In genomic region chr6:90836749-90837148, GRCm38 (mm10) we compare ENCODE assay signal across 28 mouse cellular contexts.
"Had no signal": no experiment of that assay in that cellular context is flagged by ENCODE, and none has a peak within 500 bp of the region (broad histone marks: within the 10 kb centered on the region; RNA-seq: fewer than 3 reads in every experiment).

No protein-coding gene starts in this region.

- H3K4me2 ChIP-seq: limb, embryonic 12.5 days; limb, embryonic 13.5 days; limb, embryonic 15.5 days; liver, embryonic 11.5 days; liver, embryonic 12.5 days; liver, embryonic 13.5 days; liver, embryonic 15.5 days; lung, embryonic 14.5 days; lung, embryonic 15.5 days; midbrain, embryonic 11.5 days; midbrain, embryonic 12.5 days; midbrain, embryonic 13.5 days; midbrain, embryonic 15.5 days; neural tube, embryonic 12.5 days had no signal

- H3K4me1 ChIP-seq: limb, embryonic 13.5 days; limb, embryonic 15.5 days; liver, embryonic 15.5 days; lung, embryonic 15.5 days; midbrain, embryonic 12.5 days; midbrain, embryonic 13.5 days; midbrain, embryonic 15.5 days; neural tube, embryonic 12.5 days had no signal

- H3K36me3 ChIP-seq: limb, embryonic 10.5 days; limb, embryonic 12.5 days; limb, embryonic 13.5 days; limb, embryonic 15.5 days; liver, embryonic 12.5 days; liver, embryonic 13.5 days; liver, embryonic 15.5 days; lung, embryonic 15.5 days; midbrain, embryonic 10.5 days; midbrain, embryonic 12.5 days; midbrain, embryonic 13.5 days; midbrain, embryonic 15.5 days; neural tube, embryonic 12.5 days had no signal

- ATAC-seq: liver, embryonic 12.5 days; liver, postnatal 0 days; midbrain, embryonic 13.5 days; midbrain, embryonic 15.5 days; midbrain, embryonic 16.5 days had no signal

- H3K27me3 ChIP-seq: limb, embryonic 12.5 days; limb, embryonic 13.5 days; limb, embryonic 15.5 days; liver, embryonic 13.5 days; liver, embryonic 15.5 days; lung, embryonic 15.5 days; midbrain, embryonic 12.5 days; midbrain, embryonic 13.5 days; midbrain, embryonic 15.5 days; neural tube, embryonic 12.5 days had no signal

- H3K27ac ChIP-seq: limb, embryonic 10.5 days; limb, embryonic 12.5 days; limb, embryonic 13.5 days; limb, embryonic 15.5 days; liver, embryonic 12.5 days; liver, embryonic 13.5 days; liver, embryonic 14.5 days; liver, embryonic 15.5 days; lung, embryonic 15.5 days; macrophage; midbrain, embryonic 10.5 days; midbrain, embryonic 12.5 days; midbrain, embryonic 13.5 days; midbrain, embryonic 15.5 days; neural tube, embryonic 12.5 days had no signal

- H3K4me3 ChIP-seq: limb, embryonic 10.5 days; limb, embryonic 12.5 days; limb, embryonic 13.5 days; limb, embryonic 15.5 days; liver, embryonic 12.5 days; liver, embryonic 13.5 days; liver, embryonic 15.5 days; lung, embryonic 15.5 days; megakaryocyte, embryonic 14.5 days; midbrain, embryonic 10.5 days; midbrain, embryonic 12.5 days; midbrain, embryonic 13.5 days; midbrain, embryonic 15.5 days; myocyte; neural tube, embryonic 12.5 days had no signal

- H3K9me3 ChIP-seq: limb, embryonic 10.5 days; limb, embryonic 12.5 days; limb, embryonic 13.5 days; limb, embryonic 15.5 days; liver, embryonic 12.5 days; liver, embryonic 13.5 days; liver, embryonic 15.5 days; lung, embryonic 15.5 days; megakaryocyte, embryonic 14.5 days; midbrain, embryonic 10.5 days; midbrain, embryonic 12.5 days; midbrain, embryonic 13.5 days; midbrain, embryonic 15.5 days; neural tube, embryonic 12.5 days had no signal

- DNase-seq: left cerebral cortex, postnatal 4 days; liver; liver, embryonic 13.5 days; liver, postnatal 0 days; lung, adult 2 months; lung, embryonic 14.5 days; lung, postnatal 10 days; lung, postnatal 14 days; midbrain, embryonic 14.5 days had no signal

- H3K9ac ChIP-seq: limb, embryonic 12.5 days; limb, embryonic 13.5 days; limb, embryonic 15.5 days; liver, embryonic 12.5 days; liver, embryonic 13.5 days; liver, embryonic 14.5 days; liver, embryonic 15.5 days; liver, postnatal 0 days; lung, embryonic 14.5 days; lung, embryonic 15.5 days; midbrain, embryonic 12.5 days; midbrain, embryonic 13.5 days; midbrain, embryonic 15.5 days; neural tube, embryonic 12.5 days had no signal
